Mouse (Mus musculus) olfactory bulb, adult 2 months (tissue): ENCODE results near the gene Tldc2.

Experiments
- CTCF ChIP-seq: fragments of 200-500 bp; IDR thresholded peaks from 2 replicates; pipeline ENCODE4 v1.5.1; 2012; ENCODE audit warnings: low read depth, mild to moderate bottlenecking, low read length, moderate library complexity; ENCODE audit not compliant: insufficient read depth
- POLR2A ChIP-seq: fragments of 200-500 bp; IDR thresholded peaks from 2 replicates; pipeline ENCODE4 v1.6.1; 2012; ENCODE audit warnings: mild to moderate bottlenecking, low read depth, low read length, moderate library complexity; ENCODE audit not compliant: insufficient read depth

DNA sequence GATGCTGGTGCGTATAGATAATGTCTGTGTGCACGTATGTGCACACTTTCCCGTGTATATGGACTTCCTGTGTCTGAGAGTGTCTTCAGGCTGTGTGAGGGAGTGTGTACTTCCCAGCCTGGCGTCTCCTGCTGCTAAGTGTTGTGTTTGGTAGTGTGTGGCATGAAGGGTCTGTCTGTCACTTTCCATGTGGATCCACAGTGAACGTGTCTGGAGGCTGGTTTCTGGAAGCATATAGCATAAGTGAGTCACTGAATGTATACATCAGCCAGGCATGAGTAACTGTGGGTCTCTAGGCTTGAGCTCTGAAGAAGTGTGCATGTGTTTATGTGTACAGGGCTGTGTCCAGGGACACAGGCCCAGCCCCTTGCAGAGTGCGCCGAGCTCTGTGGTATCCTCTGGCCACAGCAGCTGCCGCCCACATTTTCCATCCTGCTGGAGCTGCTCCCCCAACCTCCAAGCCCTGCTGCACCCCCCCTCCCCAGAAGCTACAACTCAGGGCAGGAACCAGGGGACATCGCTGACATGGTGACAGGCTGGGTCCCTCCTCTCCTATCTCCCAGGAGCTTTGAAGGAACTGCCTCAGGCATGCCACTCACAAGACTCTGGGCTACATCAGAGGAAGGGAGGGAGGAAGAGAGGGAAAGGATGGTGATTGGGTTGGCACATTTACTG, 13.3 kb upstream of the Tldc2 start:
- TF ChIP-seq POLR2A (no peak), CTCF (no peak)
